Mouse (Mus musculus): ENCODE data around the gene March8.
"Not testable (repeated sequence)": the region's sequence is repeated elsewhere in the genome, so short reads cannot be mapped to it uniquely, and the experiment has no call there.

Gene March8

GRCm38 (mm10) chr6:116337835-116338501 is at the start of gene March8:
March8 (plus strand) TSS chr6:116338024.
- DNase-seq, result peak; percentile 26 to 32

DNA sequence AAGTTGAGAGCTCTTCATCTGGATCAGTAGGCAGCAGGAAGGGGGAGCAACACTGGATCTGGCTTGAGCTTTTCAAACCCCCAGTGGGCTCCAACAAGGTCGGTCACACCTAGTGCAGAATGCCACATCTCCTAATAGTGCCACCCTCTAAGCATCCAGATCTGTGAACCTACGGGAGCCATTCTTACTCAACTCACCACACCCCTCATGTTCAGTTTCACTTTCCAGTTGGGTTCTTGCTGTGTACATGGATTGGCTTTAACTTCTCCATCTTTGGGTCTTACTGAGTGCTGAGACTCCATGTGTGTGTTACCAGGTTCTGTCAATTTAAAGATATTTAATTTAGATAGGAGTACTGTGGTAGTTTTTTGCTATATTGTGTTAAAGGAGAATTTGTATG is 26.4 kb upstream of the March8 start:
- DNase-seq, result no peak

DNA sequence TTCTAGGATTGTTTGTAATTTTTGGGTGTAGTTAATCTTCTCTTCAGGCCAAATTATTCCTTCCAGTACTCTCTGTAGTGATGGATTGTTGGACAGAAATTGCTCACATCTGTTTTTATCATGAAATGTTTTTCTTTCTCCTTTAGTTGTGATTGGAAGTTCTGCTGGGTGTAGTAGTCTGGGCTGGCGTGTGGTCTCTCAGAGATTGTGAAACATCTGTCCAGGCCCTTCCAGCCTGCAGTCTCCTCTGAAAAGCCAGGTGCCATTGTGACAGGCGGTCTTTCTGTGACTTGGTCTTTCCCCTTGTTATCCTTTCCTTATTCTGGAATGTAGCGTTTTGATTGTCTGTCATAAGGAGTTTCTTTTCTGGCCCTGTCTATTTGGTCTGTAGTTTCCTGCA is 18.6 kb upstream of the March8 start:
- no peak for DNase-seq

- no peak for DNase-seq
Measured at GRCm38 (mm10) chr6:116326641-116327040, 11.2 kb upstream of the March8 start.

- no peak for DNase-seq
Measured at GRCm38 (mm10) chr6:116331396-116331795, 6.4 kb upstream of the March8 start.

DNA sequence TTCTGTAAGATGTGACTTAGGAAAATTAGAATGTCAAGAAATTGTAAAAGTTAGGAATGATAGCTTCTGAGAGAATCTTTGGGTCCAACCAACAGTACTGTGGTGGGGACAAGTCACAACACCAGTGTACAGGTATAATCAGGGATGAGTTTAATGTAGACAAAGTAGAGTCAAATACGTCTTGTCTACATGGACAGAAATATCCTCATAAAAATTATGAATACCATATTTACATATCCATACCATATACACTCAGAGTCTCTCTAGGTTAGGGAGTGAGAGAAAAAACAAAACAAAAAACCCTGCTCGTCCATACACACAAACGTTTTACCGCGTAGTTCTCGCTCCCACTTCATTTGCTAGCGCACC is 374 bp upstream of the March8 start:
- DNase-seq, result no peak

- no peak for DNase-seq
Measured at GRCm38 (mm10) chr6:116338520-116338919, 696 bp downstream of the March8 start.

- no peak for DNase-seq
Measured at GRCm38 (mm10) chr6:116339088-116339487, 1.3 kb downstream of the March8 start.

DNA sequence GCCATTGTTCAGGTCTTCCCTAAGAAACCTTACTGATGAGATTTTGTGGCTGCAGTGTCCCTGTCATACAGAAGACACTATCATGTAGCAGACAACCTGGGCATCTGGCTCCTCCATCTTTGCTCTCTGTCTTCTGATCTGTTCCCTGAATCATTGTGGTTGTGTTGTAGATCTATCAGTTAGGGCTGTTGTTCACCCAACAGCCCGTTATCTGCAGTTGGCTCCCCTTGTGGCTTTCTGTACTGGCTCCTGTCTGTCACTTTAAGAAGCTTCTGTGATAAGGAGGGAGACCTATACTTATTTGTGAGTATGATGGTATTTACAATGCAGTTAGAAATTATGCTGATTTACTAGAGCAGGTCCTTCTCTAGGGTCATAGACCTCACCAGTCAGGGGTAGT is 2.7 kb downstream of the March8 start:
- DNase-seq, result no peak

GRCm38 (mm10) chr6:116347953-116348352 is 10.1 kb downstream of the March8 start:
- DNase-seq, result no peak

GRCm38 (mm10) chr6:116349997-116350396 is 12.2 kb downstream of the March8 start:
- no peak for DNase-seq

DNA sequence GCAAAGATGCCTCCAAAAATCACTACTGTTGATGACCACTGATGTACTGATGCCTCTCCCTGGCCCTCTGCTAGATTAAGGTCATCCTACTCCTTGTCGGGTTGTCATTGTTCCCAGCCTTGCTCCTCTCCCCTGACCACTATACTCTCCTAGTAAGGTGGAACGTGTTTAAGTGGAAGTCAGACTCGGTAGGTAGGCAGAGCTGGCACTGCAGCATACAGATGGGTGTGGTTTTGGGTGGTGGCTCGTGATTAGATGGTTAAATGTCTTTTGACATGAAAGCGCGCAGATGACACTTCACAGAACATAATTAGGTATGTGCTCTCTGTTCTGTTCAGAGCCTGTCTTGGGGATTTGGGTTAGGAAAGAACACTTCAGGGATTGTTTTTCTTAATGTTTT is 12.8 kb downstream of the March8 start:
- no peak for DNase-seq

- no peak for DNase-seq
Measured at GRCm38 (mm10) chr6:116351534-116351933, 13.7 kb downstream of the March8 start.

- no peak for DNase-seq
Measured at GRCm38 (mm10) chr6:116353428-116353827, 15.6 kb downstream of the March8 start.

- DNase-seq, result not testable (repeated sequence)
Measured at GRCm38 (mm10) chr6:116356311-116356947, 18.6 kb downstream of the March8 start.

DNA sequence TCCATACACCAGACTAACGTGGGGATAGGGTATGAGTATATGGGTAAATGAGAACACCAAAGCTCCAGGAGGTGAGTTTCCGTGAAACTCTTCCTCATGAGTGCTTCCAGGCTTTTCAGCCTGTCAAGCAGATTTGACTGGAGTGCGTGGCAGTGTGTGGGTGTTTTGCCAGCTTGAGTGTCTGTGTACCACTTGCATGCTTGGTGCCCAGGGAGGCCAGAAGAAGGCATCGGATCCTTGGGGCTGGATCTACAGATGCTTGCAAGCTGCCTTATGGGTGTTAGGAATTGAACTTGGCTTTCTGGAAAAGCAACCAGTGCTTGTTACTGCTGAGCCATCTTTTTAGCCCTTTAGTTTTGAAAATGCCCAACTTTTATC is 19.1 kb downstream of the March8 start:
- no peak for DNase-seq

- no peak for DNase-seq
Measured at GRCm38 (mm10) chr6:116358056-116358455, 20.2 kb downstream of the March8 start.

DNA sequence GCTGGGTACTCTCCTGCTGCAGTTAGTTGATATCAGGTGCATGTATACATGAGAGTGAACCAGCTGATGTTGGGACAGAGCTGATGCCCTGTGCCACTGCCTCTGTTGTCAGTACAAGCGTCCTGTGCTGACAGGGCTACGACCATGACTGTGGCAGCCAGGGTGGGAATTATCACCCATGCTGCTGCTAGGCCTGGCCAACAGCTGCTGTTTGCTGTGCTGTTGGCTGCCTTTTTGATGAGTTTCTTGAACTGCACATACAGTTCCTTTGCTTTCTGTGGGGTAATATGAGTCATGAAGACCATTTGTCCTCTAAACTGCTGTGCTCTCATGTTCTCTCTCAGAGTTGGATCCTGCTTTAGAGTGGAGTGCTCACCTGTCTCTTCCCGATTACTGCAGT is 21.4 kb downstream of the March8 start:
- DNase-seq, result no peak

- DNase-seq, result no peak
Measured at GRCm38 (mm10) chr6:116361463-116361862, 23.6 kb downstream of the March8 start.

DNA sequence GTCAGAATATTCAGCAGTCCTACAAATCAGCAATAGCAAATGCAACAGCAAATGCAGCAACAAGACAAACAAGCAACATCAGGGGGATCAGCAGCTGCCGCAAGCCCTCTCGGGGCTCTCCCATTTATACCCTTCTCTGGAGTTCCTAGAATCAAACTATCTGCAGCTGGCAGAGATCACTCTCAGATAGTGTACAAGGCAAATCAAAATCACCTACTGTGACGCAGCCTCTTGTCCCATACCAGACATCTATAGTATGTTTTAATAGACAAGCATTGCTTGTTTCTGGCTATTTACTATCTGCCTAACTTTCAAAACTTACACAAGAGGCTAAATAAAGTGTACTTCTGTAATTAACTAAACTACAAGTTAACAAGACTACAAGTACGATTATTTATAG is 24.2 kb downstream of the March8 start:
- DNase-seq, result no peak

GRCm38 (mm10) chr6:116367971-116368370 is 30.1 kb downstream of the March8 start:
- no peak for DNase-seq

- no peak for DNase-seq
Measured at GRCm38 (mm10) chr6:116369811-116370210, 32.0 kb downstream of the March8 start.

DNA sequence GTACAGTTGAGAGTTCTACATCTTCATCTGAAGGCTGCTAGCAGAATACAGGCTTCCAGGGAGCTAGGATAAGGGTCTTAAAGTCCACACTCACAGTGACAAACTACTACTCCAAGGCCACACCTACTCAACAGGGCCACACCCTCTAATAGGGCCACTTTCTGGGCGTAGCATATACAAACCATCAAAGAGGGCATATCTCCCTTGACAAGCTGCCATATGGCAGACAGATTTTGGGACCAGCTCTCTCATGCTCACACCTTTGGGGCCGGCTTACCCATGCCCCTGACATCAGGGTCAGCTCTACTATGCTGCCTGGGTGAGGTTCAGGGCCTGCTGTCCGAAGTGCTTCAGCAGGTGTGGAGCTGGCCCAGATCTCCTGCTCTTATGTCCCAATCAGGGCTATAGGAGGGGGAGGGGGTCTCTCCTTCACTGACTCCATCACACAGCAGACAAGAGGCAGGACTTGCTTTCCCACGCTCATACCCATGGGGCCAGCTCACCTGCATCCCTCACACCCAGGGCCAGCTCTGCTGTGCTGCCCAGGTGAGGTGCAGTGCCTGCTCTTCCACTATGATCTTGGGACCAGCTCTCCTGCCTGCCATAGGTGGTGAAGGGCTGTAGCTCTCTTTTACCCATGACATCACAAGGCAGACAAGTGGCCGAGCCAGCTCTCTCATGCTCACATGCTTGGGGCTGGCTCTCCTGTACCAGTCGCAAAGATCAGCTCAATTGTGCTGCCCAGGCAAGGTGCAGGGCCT is 32.6 kb downstream of the March8 start:
- no peak for DNase-seq

DNA sequence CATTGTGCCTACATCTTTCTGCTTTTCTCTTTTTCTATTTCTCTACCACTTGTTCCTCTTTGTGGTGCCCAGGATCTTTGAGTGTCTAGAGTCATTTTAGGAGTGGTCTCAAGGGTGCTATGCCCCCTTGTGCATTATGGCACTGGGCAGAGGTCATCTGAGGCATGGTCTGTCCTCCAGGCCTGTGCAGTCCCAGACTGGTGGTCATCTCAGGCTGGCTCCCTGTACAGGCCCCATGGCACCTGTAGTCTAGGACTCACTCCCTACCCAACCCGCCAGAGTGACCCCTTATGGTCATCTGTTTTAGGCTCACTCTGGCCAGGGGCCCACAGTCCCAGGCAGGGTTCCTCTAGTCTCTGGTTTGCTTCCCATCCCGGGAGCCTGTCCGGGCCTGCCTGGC is 33.7 kb downstream of the March8 start:
- no peak for DNase-seq
